Mouse (Mus musculus): ENCODE measurements at regions not wholly inside any gene's neighbourhood (a gene's known extent, or its start where the extent isn't known, plus 50 kb on each side); places are given as distances from the start of the nearest gene placed in this dataset.

- TF ChIP-seq POLR2A (IDR thresholded peaks at IDR 0.05; ENCODE audit: control insufficient read depth in 1 of 2, insufficient read depth in 1 of 2, low read depth in 1 of 2, low read length in 2 of 2, poor library complexity in 1 of 2) (no peak), ZNF384 (IDR thresholded peaks at IDR 0.05; ENCODE audit: low read depth, low read length) (no peak), MAZ (IDR thresholded peaks at IDR 0.05; ENCODE audit: low read depth, low read length) (no peak), EP300 (IDR thresholded peaks at IDR 0.05; ENCODE audit: low read depth in 1 of 2, low read length in 2 of 2) (no peak), ZC3H11A (IDR thresholded peaks at IDR 0.05; ENCODE audit: low read depth, low read length) (no peak), CTCF (IDR thresholded peaks at IDR 0.05 in 2 of 3, conservative IDR thresholded peaks at IDR 0.05 in 1 of 3; ENCODE audit: control insufficient read depth in 1 of 3, insufficient read depth in 1 of 3, low read depth in 2 of 3, low read length in 3 of 3, poor library complexity in 1 of 3, severe bottlenecking in 1 of 3) (no peak), SMC3 (IDR thresholded peaks at IDR 0.05; ENCODE audit: low read depth, low read length) (no peak), ZKSCAN1 (IDR thresholded peaks at IDR 0.05; ENCODE audit: low read depth, low read length) (no peak), CHD2 (IDR thresholded peaks at IDR 0.05; ENCODE audit: low read length) (no peak), E2F4 (IDR thresholded peaks at IDR 0.05; ENCODE audit: borderline replicate concordance, low read depth, low read length) (no peak)
Measured at GRCm38 (mm10) chr16:50709727-50710126, 118.8 kb upstream of the Ccdc54 start.

Data from MEL (cell line).